Mouse (Mus musculus) neutrophil, adult 83 days (primary cell): ENCODE results near the gene Uba3. TPM values are rescaled to one million over a fixed set of nuclear protein-coding genes. Genes with fewer than 3 reads are reported as not detected.

ENCODE experiments used
- total RNA-seq, 2 experiments: library from RNA; stranded (reverse); gene quantifications; one replicate each; pipeline ENCODE4 v1.2.4; 2023

Uba3 gene
- total RNA-seq = 10 to 100 TPM; 23.3 to 24.2 TPM

GRCm38 (mm10) chr6:97205439-97205885, at the start of gene Uba3:
Uba3 (minus strand) TSS chr6:97205647.

GRCm38 (mm10) chr6:97252711-97253221, 47.3 kb upstream of the Uba3 start, which contains the start of gene Lmod3:
Lmod3 (minus strand) TSS chr6:97252759.

GRCm38 (mm10) chr6:97210191-97210961, 4.9 kb upstream of the Uba3 start, which contains the start of gene Arl6ip5:
Arl6ip5 (plus strand) TSS chr6:97210689.

DNA sequence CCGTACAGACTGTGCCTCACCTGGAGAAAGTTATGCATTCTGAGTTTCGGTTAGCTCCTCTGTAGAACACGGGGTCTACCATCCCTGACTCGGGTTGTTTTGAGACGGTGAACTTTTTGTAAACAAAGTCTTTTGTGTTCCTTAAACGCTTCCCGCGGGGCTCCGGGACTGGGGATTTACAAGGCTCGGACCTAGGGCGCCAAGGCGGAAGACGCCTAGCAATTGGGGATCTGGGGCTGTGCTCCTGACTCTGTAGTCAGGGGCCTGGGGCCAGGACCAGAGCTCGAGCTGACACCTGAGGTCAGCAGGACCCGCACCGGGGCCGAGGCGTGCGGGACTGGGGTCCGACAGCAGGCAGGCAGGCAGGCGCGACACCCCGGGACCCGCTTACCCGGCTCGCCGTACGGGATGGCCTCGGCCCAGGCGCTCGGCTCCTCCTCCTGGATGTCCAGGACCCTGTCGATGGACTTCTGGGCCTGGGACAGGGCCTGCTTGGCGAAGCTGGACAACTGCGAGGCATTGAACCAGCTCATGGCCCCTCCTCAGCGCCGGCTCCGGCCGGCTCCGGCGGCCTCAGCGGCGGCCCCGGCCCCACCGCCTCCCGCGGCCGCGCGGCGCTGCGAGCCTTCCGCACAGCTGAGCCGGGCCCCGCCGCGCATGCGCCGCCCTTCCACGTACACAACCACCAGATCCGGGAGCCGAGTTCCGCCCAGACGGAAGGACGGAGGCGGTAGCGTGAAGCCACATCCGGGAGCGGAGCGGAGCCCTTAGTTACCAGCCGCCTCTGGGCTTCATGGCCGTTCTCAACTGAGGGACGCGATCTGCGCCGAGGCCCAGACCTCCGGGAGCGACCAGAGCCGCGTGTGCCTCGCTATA, 26.7 kb downstream of the Uba3 start, which contains the start of gene Tmf1:
Tmf1 (minus strand) TSS at position 632 of the 876 bp plus-strand sequence.

GRCm38 (mm10) chr6:97148383-97149251, 56.8 kb downstream of the Uba3 start, which contains the start of gene Eogt:
Eogt (minus strand) TSS chr6:97149182.

Other genes starting within 250 kb of the Uba3 start
- gene Fam19a4, start 145.2 kb downstream of the Uba3 start, total RNA-seq = under 1 TPM; 0.15 to 0.18 TPM
- 1 to 10 TPM; 3.8 to 6.8 TPM for gene Eogt, start 56.5 kb downstream of the Uba3 start, total RNA-seq
- gene Tmf1, start 26.5 kb downstream of the Uba3 start, total RNA-seq = 10 to 100 TPM; 31.1 to 32.7 TPM
- 10 to 100 TPM; 69.0 to 75.1 TPM for gene Arl6ip5, start 5.0 kb upstream of the Uba3 start, total RNA-seq
- gene Lmod3, start 47.1 kb upstream of the Uba3 start, total RNA-seq = not detected